Mouse (Mus musculus) B cell, adult 2 months (primary cell): ENCODE results near the gene Prmt6.
A peak's percentile ranks its signal among the peaks of the same experiment; 100 is the strongest.

ENCODE experiments used
- DNase-seq, 2 experiments: peaks; one replicate each; pipeline ENCODE4 v3.0.0; 2022

Gene Prmt6

GRCm38 (mm10) chr3:110250839-110251700 is at the start of gene Prmt6:
TSS of gene Prmt6 (minus strand) at chr3:110250998.
- peak; percentile 87 to 89 for DNase-seq

- DNase-seq: no peak
These were observed 39.8 kb upstream of the Prmt6 start for GRCm38 (mm10) chr3:110290485-110291045.

GRCm38 (mm10) chr3:110282651-110283050 is 31.9 kb upstream of the Prmt6 start:
- DNase-seq: no peak

GRCm38 (mm10) chr3:110267790-110268189 is 17.0 kb upstream of the Prmt6 start:
- no peak for DNase-seq

GRCm38 (mm10) chr3:110253105-110253504 is 2.3 kb upstream of the Prmt6 start:
- DNase-seq: no peak

- peak; percentile 64 to 70 for DNase-seq
These were observed 633 bp downstream of the Prmt6 start for GRCm38 (mm10) chr3:110249891-110250838.

- no peak for DNase-seq
These were observed 13.9 kb downstream of the Prmt6 start for GRCm38 (mm10) chr3:110236819-110237463.
